Mouse (Mus musculus) activated CD4-positive, CD25-positive, alpha-beta regulatory T cell, adult 4 months (primary cell): ENCODE measurements around the gene Uso1. TPM values are rescaled to one million over a fixed set of nuclear protein-coding genes. Genes with fewer than 3 reads are reported as not detected.

Experiments used
- ATAC-seq: one replicate; pipeline ENCODE4 v1.8.0; 2017
- polyA plus RNA-seq, 2 experiments: library from polyadenylated mRNA; unstranded; fragments of 100-300 nt; shearing (Covaris generic); gene quantifications; one replicate each; pipeline ENCODE4 v1.2.1; 2017

The Uso1 gene
- polyA plus RNA-seq, 2 experiments from 2014 or later: 31.3 to 33.8 TPM

DNA sequence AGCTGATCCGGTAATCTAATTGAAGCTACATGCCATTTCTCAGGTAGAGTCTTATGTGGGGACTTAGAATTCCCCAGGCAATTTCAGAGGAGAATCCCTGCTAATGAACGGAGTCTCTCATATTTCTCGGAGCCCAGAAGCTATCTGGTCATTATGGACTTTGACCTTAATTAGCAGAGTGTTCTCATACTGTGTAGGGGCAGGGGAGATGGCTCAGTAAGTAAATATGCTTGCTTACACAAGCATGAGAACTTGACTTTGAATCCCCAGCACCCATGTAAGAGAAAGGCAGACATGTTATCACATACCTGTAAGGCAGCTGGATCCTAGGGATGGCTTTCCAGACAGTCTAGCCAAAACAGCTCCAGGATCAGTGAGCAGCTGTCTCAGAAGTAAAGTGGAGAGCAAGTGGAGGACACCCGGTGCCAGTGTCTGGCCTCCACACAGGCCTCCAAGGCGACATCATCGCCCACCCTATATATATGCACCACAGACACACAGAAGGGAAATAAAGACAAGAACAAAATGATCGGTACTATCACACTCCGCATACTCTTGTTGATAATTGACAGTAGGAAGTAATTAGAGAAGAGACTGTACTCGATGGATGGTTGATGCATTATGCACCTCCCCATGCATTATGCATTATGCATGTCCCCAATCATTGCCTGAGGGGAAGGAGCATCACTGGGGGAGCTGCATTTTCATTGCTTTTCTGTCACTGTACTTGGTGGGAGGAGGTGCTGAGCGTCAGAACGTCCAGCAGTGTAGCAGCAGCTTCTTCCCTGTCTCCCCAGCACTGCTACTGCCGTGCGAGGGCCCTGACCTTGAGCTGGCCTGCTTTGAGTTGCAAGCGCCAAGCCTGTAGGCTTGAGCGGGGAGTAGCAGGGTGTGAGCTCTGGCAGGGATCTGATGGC, 59.4 kb downstream of the Uso1 start:
- ATAC-seq: no peak

DNA sequence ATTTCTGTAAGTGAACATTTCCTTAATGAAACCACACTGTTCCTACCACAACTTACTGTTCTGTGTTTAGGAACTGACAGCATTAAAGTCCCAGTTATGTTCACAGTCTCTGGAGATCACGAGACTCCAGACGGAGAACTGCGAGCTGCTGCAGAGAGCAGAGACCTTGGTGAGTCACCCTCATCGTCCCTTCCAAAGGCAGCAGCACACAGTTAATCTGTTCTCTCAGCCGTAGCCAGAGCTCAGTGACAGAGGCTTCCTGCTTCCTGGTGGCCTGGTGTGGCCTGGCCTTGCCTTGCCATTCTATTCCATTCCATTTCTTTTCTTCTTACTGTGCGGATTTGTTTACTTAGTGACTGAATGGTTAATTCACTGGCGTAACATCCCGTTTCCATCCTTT, 60.5 kb downstream of the Uso1 start:
- ATAC-seq: no peak

DNA sequence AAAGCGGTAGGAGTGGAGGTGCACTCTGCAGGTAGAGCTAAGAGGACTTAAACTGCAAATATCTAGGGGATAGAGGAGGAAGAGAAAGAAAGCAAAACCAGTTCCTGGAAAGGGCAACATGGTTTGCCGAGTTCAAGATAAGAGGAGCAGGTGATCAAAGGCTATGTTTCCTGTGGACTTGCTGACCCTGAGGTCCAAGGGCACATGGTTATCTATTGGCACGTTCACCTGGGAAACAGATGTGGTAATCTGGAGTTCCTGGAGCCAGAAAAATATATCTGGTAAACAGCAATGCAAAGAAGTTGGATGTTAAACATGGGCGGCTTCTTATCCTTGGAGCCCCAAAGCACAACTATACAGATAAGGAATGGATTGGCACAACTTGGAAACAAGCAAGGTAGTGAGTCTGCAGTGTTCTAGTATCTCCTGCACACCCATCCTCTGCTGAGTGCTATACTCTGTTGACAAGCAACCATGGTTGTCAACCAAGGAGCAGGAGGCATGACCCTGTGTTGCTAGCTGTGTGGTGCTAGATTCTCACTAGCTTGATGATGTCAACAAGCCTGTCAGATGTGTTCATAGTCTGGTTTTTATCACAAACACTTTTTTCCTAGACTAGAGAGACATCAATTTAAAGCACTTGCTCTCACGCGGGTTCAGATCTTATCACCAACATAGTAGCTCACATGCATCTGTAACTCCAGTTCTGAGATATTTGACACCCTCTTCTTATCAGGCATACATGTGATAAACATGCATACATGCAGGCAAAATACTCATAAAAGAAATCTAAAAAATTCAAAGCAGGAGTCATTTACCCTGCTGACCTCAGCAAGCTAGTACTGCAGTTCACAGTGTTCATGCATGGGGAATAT, 66.7 kb downstream of the Uso1 start:
- peak; percentile 53 for ATAC-seq

GRCm38 (mm10) chr5:92205184-92205583, 67.4 kb downstream of the Uso1 start:
- ATAC-seq: no peak

DNA sequence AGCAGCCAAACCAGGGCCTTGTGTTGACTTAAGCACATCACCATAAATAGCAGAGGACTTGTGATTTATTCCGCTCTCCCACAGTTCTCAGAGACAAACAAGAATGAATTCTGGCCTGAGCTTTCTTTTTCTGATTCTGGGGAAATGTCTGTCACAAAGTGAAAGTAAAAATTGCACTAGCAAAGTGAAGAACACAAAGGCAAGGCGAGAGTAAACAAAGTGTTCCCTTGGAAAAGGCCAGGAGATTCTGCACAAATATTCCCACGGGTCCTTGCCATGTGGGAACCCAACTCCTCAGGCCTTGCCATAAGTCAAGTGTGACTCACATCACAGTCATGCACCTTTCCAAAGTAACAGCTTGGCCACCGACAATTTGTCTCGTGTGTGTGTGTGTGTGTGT, 68.0 kb downstream of the Uso1 start:
- ATAC-seq: no peak

GRCm38 (mm10) chr5:92206121-92206520, 68.4 kb downstream of the Uso1 start:
- ATAC-seq: no peak

DNA sequence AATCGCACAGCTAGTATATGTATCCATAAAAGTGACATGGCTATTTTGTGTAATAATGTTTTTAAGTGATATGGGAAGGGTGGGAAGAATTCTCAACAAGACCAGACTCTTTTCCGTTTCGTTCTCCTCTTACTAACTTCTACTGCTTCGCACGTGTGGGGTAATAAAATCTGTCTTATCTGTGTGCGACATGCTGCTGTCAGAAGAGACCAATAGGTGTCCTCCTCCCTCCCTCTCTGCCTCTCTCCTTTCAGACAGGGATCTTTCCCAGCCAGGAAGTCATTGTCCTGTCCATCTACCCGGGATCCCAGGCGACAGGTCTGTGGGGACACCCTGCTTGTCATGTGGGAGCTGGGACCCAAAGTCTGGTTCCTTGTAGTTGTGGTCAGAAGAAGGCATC, 72.5 kb downstream of the Uso1 start:
- ATAC-seq: no peak

GRCm38 (mm10) chr5:92212231-92212630, 74.5 kb downstream of the Uso1 start:
- no peak for ATAC-seq

GRCm38 (mm10) chr5:92215308-92215707, 77.6 kb downstream of the Uso1 start, which contains the start of gene U90926:
Gene U90926, minus strand, starts transcription at chr5:92215408.
- ATAC-seq: no peak

DNA sequence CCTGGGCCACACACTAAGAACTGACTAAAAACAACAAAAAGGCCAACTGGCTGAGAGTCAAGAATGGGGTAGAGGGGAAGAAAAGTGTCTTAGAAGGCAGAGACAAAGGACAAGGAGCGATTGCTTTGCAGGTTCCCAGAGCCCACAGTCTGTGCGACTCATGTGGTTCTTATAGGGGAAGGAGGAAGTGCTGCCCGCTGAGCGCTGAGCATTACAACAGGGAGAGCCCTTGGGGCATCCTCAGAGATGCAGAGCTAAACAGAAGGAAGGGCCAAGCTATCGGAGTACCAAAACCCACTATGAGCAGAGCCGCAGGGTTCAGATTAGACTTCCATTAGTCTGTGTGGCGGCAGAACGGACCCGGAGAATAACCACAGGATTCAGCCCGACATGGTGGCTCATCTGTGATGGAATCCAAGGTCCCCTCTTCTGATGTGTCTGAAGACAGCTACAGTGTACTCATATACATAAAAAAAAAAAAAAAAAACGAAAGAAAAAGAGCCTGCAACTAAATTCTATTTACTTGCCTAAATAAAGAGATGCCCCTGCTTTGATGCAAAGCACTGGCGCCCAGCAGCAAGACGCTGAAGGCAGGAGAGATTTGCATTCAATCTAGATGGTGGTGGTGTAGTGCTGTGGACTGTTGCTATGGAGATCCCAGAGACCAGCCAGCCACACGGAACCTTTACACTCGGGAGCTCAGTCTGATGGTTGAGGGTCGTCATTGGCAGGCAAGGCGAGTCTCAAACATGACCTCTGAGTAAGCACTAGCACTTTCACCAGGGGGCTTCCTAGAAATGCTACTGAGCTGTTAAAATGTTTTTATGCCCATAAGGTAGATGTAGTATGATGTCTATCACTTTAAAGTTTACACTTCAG, 81.4 kb downstream of the Uso1 start:
- ATAC-seq: no peak

DNA sequence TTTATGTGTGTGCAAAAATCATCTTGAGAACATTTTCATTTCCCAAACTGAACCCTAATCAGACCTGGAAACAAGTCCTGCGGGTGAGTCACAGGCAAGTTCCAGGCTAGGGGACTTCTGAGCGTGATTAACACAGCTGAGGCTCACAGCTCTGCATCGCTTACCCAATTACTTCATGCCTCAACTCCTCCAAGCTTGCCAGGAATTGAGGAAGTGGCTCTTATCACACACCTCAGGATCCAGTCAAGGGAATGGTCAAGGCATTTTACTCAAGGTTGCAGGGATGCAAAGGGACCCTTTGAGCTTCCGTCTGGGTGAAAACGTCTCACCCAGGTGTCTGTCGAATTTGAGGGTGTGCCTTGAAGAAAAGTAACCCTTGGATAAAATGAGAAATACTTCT, 82.1 kb downstream of the Uso1 start:
- ATAC-seq: no peak

- ATAC-seq: no peak
These were observed 82.7 kb downstream of the Uso1 start for GRCm38 (mm10) chr5:92220287-92220902.

DNA sequence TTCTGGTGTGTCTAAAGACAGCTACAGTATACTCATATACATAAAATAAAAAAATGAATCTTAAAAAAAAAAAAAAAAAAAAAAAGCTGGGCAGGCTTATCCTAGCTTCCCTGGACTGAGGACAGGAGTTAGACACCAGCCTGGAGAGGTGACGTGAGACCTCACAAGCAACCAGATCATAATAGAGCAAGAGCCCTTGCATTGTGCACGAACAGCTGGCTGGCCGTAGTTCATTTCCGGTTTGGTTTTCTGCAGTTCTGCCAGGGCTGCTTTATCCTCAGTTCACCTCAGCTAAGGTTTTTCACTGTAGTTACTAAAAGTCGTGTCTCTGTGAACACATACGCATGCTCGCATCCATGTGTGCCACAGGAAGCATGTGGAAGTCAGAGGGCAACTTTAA, 90.0 kb downstream of the Uso1 start:
- ATAC-seq: no peak

- no peak for ATAC-seq
These were observed 91.0 kb downstream of the Uso1 start for GRCm38 (mm10) chr5:92228776-92229175.

DNA sequence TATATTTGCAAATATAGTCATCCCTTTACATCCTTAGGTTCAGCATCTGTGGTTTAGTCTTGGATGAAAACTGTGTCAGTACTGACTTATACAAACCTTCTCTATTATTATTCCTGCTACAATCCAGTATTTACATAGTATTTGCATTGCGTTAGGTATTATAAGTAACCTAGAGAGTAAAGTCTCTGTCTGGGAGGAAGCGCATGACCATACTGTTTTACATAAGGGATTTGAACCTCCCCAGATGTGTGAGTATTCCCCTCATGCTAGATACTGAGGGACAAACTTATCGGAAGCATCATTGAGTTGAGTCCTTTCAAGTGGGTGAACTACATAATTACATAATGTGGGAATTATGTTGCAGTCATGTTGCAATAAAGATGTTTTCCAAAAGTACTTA, 91.8 kb downstream of the Uso1 start:
- ATAC-seq: no peak

DNA sequence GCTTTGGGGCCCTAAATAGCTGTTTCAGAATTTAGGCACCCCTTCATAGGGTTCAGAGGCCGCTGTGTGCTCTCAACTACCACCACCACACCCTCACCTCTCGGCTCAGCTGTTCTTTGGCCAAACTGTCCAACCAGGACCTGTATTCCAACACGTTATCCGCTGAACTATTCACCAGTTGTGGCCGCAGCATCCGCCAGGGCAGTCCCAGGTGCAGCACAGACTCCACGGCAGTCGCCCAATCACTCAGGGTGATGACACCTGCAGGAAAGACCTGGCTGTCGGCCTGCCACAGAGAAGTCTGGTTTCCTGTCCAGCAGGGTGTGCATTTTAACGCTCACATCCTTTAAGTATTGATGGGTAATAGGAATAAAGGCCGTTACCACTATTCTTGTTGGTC, 92.6 kb downstream of the Uso1 start:
- no peak for ATAC-seq

GRCm38 (mm10) chr5:92231836-92232235, 94.1 kb downstream of the Uso1 start:
- no peak for ATAC-seq

GRCm38 (mm10) chr5:92233366-92233765, 95.6 kb downstream of the Uso1 start:
- ATAC-seq: no peak

- ATAC-seq: peak; percentile 54
These were observed 97.3 kb downstream of the Uso1 start for GRCm38 (mm10) chr5:92234939-92235557.

- no peak for ATAC-seq
These were observed 101.8 kb downstream of the Uso1 start for GRCm38 (mm10) chr5:92239333-92240232.
